Mouse (Mus musculus) stomach, adult 2 months (tissue): Measurements from ENCODE around the gene Cdkn2c. TPM values are rescaled to one million over a fixed set of nuclear protein-coding genes. Genes with fewer than 3 reads are reported as not detected.

Source experiments
- polyA plus RNA-seq: library from polyadenylated mRNA; depleted of rRNA; stranded (reverse); fragments of >200 nt; gene quantifications from 2 replicates; pipeline ENCODE4 v1.2.3, GENCODE M21; 2012; rRNA removed

Gene Cdkn2c
- 2.7 and 6.1 TPM in 2 replicates for polyA plus RNA-seq

GRCm38 (mm10) chr4:109666461-109667269 lies at the start of gene Cdkn2c:
Gene Cdkn2c (minus strand): TSS chr4:109667189.

GRCm38 (mm10) chr4:109676218-109677215 lies 9.5 kb upstream of the Cdkn2c start, which contains the start of gene Faf1:
Gene Faf1 (plus strand): TSS chr4:109676588.

Other genes starting within 250 kb of the Cdkn2c start
- 23.4 and 45.6 TPM in 2 replicates for gene Rnf11, start 182.5 kb downstream of the Cdkn2c start, polyA plus RNA-seq
- not detected in 2 replicates for gene 4930522H14Rik, start 135.9 kb downstream of the Cdkn2c start, polyA plus RNA-seq
- gene Faf1, start 9.4 kb upstream of the Cdkn2c start, polyA plus RNA-seq, result 2.9 and 5.1 TPM in 2 replicates